Mouse (Mus musculus): ENCODE measurements around the gene Lztr1.
"Not testable (repeated sequence)": the region's sequence is repeated elsewhere in the genome, so short reads cannot be mapped to it uniquely, and the experiment has no call there.

Lztr1 gene

DNA sequence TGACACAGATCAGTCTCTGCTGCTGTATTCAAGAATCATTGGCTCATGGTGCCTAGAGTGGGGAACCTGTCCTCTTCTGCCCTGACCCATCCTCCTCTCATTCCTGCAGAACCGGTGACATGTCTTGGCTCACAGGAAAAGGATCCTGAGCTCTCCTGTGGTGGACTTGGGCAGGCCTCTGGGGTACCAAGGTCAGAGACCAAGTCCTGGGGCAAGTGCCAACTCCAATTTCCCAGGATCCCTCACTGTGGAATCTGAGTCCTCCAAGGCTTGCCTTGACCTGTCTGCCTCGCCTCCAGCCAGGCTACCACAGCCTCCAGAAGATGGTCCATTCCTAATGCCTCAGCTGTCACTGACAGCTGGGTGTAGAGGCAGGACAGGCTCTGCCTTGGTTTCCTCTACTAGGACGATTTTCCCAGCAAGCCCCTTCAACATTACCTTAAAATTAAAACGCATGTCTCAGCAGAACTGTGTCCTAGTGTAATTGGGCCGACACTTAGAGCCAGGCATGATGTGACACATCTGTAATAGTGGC, 1.4 kb upstream of the Lztr1 start:
- DNase-seq (ENCODE audit: low spot score) = no peak

DNA sequence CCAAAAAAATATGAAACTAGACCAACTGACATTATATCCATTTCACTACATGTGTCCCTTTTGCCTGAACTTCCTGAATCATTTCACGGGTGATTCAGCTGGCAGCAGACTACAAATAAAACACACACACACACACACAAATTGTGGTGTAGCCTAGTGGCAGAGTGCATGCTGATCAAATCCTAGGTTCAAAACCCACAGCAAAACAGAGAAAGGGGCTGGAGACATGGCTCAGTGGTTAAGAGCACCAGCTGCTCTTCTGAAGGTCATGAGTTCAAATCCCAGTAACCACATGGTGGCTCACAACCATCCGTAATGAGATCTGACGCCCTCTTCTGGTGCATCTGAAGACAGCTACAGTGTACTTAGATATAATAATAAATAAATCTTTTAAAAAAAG, 457 bp upstream of the Lztr1 start:
- not testable (repeated sequence) for DNase-seq (ENCODE audit: low spot score)

DNA sequence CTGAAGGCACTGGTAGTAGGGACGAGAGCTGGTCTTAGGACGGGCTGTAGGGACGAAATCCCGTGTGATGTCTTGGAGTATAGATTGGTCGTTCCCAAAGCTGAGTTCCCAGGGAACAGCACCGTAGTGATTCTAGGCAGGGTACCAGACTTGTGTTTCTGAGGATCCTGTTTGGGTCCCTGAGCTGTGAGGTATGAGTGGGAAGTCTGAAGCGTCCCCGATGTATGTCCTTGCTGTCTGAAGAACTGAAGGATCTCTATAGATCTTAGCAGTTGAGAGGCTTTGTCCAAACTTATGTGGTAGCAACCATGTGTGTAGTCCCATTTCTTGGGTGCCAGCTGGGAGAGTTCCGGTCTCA, 731 bp downstream of the Lztr1 start:
- DNase-seq (ENCODE audit: low spot score) = no peak

DNA sequence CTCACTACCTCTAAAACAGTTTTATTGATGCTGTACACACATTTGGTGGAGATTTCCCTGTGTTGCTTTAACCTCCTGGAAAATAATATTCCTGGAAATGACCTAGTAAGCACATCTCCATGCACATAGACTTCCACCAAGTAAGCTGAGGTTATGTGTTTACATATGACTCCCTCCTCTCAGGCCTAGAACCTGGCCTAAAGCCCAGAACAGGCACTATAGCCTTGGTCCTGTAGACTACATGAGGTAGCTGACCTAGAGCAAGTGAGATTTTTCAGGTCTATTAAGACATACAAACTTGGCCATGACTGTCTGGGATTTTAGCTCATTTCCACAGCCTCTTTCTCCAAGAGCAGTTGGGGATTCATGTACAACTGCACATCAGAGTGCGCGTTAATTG, 1.7 kb downstream of the Lztr1 start:
- no peak for DNase-seq (ENCODE audit: low spot score)

DNA sequence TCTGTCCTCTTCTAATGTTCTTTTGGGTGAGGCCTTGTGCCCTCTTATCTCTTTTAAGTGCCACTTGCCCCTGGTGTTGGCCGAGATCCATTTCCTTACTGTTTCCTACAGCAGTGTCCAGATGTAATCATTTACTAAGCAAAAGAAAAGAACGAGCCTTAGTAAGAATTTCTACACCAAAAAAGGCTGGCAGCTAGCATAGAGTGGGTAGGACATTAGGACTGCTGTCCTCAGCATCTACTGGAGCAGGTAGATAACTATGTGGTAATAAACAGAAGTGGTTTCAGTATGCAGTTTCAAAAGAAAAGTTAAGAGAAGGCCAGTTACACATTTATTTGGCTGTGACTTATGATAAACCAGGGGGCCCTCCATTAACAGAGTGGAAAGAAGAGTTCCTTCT, 2.2 kb downstream of the Lztr1 start:
- DNase-seq (ENCODE audit: low spot score) = no peak

DNA sequence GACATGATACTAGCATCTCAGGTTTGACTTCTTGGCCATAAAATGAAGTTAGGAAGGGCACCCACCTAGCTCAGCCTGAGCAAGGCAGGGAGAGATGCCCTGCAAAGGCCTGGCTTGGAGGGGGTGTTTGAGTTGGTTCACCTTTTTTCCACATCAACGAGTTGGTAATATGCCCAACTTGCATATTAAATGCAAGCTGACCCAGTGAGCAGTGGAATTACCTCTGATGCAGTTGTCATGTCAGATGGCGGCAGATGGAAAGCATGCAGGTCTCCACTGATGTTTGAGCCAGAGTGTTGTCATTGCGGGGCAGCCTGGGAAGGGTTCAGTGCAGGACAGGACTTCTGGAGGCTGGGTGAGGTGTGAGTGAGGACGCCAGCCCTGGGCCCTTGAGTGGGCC, 2.9 kb downstream of the Lztr1 start:
- no peak for DNase-seq (ENCODE audit: low spot score)

DNA sequence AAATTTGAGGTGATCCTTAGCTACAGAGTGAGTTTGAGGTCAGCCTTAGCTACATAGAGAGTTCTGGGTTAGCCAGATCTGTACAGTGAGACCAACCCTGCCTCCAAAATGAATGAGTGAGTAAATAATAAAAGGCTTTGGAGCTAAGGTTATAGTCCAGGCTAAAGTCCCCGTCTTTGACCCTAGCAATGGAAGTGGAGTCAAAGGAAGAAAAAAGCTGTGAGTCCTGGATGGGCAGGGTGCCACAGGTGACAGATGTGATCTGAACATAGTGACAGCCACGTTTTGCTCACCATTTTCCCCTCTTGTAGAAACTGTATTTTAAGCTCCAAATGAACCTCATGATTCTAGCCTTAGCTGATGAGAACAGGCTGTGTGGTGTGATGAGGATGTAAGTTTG, 10.4 kb downstream of the Lztr1 start:
- DNase-seq (ENCODE audit: low spot score) = no peak

DNA sequence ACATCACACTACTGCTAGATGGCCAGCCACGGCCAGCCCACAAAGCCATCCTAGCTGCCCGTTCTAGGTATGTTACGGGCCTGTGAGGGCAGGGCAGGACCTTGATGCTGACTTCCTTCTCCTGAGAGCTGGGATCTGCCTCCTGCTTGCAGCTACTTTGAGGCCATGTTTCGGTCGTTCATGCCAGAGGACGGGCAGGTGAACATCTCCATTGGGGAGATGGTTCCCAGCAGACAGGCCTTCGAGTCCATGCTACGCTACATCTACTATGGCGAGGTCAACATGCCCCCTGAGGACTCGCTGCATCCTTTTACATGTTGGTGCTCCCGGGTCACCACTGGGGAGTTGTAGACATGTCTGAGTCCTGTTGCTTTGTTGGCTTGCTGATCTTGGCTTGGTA, 15.7 kb downstream of the Lztr1 start:
- no peak for DNase-seq (ENCODE audit: low spot score)

DNA sequence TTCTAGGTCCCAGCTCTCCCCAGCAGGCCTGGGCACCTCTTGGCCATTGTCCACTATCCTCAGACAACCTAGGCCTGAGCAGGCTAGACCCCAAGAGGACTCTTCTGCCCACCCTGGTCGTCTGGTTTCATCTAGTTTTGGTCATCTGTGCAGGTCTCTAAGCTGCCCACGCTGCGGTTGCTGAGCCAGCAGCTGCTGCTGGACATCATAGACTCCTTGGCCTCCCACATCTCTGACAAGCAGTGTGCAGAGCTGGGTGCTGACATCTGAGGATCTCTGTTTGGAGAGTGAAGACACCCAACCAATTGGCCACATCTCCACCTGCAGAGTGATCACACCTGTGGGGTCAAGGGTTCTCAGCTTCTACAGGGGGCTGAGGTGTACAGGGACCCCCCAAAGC, 17.0 kb downstream of the Lztr1 start:
- DNase-seq (ENCODE audit: low spot score) = no peak

DNA sequence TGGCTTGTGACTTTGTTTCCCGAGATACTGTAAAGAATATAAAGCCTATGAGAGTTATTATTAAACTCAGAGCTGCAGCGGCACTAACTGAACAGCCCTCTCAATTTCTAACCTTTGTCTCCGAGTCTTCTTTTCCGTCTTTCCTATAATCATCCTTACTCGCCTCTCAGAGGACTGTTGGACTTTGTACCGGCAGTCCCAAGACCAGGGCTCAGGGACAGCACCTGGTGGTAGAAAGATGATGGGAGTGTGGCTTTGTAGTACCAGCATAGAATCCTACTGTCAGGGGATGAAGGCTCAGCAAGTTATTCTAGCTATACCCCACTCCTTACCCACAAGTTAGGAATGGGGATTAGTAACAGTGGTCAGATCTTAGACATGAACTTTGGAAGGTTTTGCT, 17.7 kb downstream of the Lztr1 start:
- DNase-seq (ENCODE audit: low spot score) = no peak

DNA sequence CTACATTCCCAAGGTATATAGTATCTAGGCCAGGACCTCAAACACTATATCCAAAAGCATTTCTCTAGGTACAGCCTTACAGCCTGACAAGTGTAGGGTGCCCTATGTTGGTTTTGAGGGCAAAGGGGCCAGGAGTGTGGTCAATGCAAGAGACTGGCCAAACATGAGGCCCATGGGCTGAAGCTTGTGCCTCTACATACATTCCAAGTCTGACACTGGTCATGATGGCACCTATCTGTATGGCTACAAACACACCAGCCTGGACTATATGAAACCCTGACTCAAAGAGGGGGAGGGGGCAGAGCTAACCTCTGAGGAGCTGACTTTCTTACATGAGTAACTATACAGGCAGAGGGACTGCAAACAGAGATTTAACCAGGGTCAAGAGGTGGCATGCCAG, 19.1 kb downstream of the Lztr1 start:
- no peak for DNase-seq (ENCODE audit: low spot score)

DNA sequence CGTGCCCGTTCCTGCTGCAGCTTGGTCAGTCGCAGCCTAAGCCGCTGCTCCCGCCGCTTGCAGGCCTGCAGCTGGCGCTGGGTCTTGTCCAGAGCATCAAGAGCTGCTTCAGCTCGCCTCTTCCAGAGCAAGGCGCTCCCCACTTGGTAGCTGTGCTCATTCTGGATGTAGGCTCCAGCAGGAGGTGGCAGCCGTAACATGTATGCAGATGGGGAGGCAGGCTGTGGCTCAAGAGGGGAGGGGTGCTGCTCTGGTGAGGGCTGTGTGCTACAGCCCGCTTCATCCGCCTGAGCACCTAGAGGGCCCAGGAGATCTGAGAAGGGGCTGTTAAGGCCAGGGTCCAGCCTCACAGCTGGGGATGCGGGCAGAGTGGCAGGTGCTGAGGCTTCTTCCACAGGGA, 19.8 kb downstream of the Lztr1 start:
- no peak for DNase-seq (ENCODE audit: low spot score)

DNA sequence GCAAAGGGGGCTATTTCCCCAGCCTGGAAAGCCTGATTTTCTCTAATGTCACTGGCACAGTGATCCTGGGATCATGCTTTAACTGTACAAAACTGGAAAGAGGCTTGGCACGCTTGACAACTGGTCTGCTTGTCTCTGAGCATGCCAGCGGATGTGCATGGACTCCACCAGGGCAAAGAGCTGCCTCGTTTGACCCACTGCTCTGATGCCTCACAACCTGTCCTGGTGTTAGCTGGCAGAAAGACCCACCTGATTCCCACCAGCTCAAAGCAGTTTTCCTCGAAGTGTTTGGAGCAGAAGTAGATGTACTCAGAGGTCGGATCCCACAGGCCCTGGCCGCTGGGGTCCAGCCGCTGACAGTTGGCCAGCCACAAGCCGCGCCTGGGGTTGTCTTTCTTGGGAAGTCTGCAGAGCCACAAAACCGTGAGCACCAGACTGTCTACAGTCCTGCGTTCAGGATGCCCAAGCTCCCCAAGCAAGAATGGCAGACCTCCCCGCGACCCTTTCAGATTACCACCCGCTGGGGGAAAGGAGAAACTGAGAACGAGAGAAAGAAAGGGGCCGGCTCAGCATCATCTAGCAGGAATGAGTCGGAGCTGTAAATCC, 21.6 kb downstream of the Lztr1 start:
- DNase-seq (ENCODE audit: low spot score) = no peak

DNA sequence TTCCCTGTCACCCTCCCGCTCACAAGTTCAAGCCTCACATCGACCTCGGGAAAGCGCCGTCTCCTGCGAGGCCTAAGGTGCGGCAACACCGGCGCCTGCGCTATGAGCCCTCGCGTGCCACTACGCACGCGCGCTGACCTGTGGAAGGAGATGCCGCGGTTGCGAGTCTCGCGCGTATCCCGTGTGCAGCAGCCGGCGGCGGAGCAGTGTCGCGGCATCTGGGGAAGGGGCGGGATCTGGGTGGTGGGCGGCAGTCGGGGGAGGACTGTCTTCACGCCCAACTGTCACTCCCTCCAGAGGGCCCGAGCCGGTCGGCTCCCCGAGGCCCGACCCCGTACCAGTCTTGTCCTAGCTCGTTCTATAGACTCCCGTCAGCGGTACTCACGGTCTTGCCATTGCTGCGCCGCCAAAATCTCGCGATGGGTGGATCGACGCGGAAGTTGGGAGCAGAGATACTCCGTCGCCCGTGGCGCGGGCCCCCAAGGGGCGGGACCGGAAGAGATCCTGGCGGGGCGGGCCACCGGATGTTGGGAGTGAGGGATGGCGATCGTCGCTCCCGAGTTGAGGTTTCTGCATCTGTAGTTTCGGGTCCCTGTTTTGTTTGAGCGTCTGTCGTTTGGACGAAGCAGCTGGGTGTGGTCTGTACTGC, 22.3 kb downstream of the Lztr1 start, which contains the start of gene Thap7:
Thap7 (minus strand) TSS at position 497 of the 649 bp plus-strand sequence.
- peak; percentile 94 for DNase-seq (ENCODE audit: low spot score)

DNA sequence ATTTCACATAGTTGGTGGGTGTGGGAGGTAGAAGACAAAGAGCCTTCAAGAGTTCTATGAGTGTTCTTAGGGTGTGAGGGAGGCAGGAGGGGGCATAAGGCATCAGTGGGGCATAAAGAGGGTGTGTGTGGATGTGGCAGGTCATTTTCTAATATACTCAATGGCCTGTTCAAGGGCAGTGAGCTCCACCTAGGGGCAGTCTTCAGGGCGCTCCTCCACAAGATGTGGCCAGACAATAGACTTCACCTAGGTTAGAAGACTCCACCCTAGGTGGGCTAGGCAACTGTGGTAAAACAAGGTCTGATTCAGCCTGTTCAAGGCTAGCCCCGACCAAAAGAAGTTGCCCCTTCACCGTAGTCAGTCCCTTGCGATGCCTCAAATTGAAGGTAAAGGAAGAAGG, 23.8 kb downstream of the Lztr1 start:
- no peak for DNase-seq (ENCODE audit: low spot score)

DNA sequence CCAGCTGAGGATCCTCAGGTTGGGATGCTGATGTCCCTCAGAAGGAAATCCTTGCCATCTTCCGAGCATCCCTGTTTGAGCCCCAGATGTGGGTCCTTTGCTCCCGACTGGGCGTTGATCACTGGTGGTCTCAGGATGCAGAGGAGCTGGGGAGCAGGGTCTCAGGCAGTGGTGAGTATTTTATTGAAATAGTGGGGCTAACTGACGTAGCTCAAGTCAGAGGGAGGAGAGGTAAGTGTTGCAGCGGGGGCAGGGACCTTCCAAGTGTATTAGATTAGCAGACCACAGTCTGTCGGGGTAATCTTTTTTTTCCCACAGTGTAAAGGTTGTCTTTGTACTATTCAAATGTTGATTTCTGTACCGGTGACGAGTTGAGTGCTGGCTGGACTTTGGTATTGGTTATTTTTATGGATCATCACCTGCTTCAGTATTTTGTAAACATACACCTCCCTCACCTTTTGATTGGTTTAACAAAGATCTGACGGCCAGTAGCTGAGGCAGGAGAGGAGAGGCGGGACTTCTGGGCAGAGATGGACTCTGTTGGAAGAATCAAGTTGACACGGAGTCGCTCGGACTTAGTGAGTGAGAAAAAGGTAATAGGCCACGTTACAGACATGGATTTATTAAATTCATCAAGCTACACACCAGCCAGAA, 24.3 kb downstream of the Lztr1 start:
- DNase-seq (ENCODE audit: low spot score) = no peak

DNA sequence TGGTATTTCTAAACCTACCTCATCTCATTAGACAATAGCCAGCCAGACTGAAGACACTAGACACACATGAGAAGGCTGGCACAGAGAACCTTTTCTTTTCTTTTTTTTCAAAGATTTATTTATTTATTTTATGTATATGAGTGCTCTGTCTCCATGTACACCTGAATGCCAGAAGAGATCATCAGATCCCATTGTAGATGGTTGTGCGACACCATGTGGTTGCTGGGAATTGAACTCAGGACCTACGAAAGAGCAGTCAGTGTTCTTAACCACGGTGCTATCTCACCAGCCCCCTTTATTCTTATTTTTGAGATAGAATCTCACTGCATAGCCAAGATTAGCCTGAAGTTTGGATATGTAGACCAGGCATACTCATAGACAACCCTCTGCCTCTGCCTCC, 28.1 kb downstream of the Lztr1 start:
- DNase-seq (ENCODE audit: low spot score) = no peak

DNA sequence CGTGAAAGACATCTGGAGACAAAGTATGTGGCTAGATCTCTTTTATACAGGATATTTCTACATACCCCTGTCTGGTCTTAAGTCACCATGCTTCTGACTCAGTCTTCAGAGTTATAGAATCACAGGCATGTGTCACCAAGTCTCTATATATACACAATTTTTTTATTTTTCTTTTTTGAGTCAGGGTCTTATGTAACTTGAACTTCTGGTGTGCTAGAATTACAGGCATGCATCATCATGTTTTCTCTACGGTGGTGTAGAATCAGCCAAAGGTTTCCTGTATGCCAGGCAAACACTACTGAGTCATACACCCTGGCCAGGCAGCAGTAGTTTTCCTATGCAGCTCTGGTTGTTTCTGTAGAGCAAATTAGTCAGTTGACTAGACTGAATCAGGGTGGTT, 34.1 kb downstream of the Lztr1 start:
- no peak for DNase-seq (ENCODE audit: low spot score)

DNA sequence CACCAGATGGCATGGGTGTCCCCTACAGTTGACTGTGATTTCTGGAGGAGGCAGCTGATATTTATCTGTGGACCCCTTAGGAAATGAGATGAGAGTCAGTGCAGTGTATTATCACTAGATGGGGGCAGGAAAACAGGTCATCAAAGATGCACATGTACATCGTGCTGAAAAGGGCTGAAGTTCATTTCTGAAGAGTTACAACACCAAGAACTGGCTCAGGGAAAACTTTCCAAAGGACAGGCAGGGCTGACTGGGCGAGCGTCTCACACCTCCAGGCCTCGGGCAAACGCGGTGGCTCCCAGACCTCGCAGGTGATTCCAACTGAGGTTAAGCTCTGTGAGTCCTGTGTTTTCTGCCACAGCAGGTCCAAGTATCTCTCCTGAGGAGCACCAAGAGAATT, 44.3 kb downstream of the Lztr1 start:
- no peak for DNase-seq (ENCODE audit: low spot score)

DNA sequence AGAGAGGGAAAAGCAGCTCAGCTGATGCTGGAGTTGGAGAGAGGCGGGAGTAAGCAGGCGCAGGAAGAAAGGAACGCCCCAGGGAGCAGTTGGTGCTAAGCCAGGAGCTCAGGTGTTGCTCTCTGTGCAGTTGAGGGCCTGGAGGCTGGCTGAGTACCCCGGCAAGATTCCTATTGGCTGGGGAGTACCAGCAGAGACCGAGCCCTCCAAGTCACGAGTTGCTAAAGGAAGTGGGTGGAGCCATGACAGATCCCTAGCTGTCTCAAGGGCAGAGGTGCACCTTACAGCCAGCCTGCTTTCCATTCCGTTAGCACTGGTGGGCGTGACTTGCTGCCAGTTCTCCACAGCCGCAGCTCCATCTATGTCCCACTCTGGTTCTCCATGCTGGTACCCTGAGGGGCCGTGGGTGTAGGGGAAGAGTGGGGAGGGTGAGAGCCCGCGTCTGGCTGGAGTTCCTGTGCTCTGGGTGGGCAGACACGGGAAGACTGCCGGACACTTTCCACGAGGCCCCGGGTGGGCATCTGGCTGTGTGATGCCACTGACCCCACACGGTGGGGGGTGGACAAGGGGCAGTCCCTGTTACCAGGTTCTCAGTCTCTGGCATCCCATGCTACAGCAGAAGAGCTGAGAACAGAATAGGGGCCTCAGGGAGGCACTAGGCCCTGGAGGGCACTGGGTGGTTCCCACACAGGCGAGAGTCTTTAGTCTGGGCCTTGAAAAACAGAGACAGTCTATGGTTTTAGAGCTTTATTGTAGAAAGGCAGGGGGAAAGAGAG, 45.6 kb downstream of the Lztr1 start:
- peak; percentile 48 for DNase-seq (ENCODE audit: low spot score)

DNA sequence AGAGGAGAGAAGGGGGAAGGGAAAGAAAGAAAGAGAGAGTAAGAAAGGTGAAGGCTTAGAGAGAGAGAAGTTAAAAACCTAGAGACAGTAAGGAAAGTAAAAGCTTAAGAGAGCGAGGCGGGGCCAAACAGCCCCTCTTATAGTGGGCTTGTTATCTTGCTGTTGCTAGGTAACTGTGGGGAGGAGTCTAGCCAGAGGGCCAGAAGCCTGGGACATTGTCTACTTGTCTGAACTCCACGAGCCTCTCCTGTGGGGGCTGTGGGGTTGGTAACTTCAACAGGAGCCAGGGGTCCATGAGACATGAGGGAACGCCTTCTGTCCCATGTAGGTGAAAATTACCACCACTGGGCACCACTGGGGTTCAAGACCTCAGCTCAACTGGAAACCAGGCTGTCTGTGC, 46.2 kb downstream of the Lztr1 start:
- DNase-seq (ENCODE audit: low spot score) = not testable (repeated sequence)

DNA sequence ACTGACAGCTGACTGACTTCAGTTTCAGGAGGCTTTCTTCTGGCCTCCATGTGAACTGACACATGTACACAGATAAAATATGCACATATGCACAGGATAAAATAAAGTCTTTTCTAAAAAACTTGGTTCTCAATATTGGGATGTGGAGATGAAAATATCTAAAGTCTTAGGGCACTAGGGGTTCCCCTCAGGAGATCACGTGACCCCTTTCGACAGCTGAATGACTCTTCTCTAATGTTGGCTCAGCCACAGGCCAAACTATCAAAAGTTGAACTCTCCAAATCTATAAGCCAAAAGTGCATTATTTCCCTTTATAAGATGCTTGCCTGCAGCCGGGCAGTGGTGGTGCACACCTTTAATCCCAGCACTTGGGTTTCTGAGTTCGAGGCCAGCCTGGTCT, 47.7 kb downstream of the Lztr1 start:
- no peak for DNase-seq (ENCODE audit: low spot score)

DNA sequence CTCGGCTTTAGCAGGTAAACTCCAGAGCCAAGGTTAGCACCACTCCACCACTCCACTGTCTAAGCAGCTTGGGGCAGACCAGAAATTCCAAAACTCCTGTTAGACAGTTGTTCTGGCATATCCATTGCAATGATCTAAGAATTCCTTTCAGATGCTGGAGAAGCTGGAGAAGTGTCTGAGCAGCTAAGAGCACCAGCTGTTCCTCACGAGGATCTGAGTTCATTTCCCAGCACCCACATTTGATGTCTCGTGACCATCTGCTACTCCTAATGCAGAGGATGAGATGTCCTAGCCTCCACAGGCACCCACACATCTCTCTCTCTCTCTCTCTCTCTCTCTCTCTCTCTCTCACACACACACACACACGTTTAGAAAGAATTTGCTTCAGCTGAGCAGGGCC, 48.4 kb downstream of the Lztr1 start:
- no peak for DNase-seq (ENCODE audit: low spot score)

Measured in ovary, adult 18-20 months (tissue).